Mouse (Mus musculus): ENCODE measurements at regions not wholly inside any gene's neighbourhood (a gene's known extent, or its start where the extent isn't known, plus 50 kb on each side); places are given as distances from the start of the nearest gene placed in this dataset.

GRCm38 (mm10) chr14:46275455-46275854 lies 103.8 kb upstream of the Gm15217 start:
- no peaks in the 10 kb centered on the region for H3K27me3 ChIP-seq (ENCODE audit: insufficient read depth, poor library complexity, severe bottlenecking)
- H3K36me3 ChIP-seq, result no peaks in the 10 kb centered on the region
- H3K27ac ChIP-seq, result no peak overlapping the region
- WGBS, result 86% methylated on average over 10 of the region's 10 CpGs
- no peak for DNase-seq (ENCODE audit: low spot score)
- no peak overlapping the region for H3K4me3 ChIP-seq
- H3K4me1 ChIP-seq (replicated peaks), result no peaks in the 10 kb centered on the region
- no peaks in the 10 kb centered on the region for H3K9me3 ChIP-seq

GRCm38 (mm10) chr14:46276926-46277831 lies 102.0 kb upstream of the Gm15217 start:
- no peaks in the 10 kb centered on the region for H3K4me1 ChIP-seq (replicated peaks)
- no peaks in the 10 kb centered on the region for H3K27me3 ChIP-seq (ENCODE audit: insufficient read depth, poor library complexity, severe bottlenecking)
- H3K4me3 ChIP-seq, result no peak overlapping the region
- DNase-seq (ENCODE audit: low spot score), result no peak
- no peaks in the 10 kb centered on the region for H3K9me3 ChIP-seq
- H3K36me3 ChIP-seq, result no peaks in the 10 kb centered on the region
- no peak overlapping the region for H3K27ac ChIP-seq
- WGBS, result 94% methylated on average over 6 of the region's 6 CpGs

DNA sequence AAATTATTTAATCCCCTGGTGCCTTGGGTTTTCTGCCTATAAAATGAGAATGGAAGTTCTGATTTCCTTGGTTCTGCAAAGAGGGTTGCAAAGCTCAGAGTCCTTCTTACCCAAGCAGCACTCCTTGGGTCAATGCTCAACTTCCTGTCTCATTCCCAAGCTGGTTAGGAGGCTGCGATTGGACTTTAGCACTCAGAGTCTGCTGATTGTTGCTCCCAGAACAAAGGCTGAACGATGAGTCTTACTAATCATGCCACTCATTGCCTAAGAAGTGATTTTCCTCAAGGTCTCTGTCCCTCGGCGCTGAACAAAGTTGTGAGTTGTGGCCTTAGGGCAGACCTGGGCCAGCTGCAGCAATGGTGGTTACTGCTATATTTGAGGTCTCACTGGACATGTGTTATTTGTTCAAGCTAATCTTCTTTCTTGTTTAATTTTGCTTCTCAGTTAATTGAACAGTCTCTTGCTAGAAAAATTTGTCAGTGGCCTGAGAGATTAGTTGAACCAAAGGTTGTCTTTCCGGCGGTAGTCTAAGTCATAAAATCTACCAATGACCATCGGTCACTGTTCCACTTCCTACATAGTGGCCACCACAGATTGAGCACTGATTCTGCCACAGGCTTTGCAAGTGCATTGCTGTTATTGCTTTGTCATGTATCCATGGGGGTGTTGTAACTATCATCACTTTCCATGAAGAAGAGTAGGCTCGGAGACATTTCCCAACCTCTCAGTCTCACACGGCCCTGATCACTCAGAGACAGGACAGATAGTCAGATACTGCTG lies 101.2 kb upstream of the Gm15217 start:
- H3K36me3 ChIP-seq, result no peaks in the 10 kb centered on the region
- no peaks in the 10 kb centered on the region for H3K4me1 ChIP-seq (replicated peaks)
- H3K4me3 ChIP-seq, result no peak overlapping the region
- WGBS, result 91% methylated on average over 9 of the region's 9 CpGs
- H3K9me3 ChIP-seq, result no peaks in the 10 kb centered on the region
- no peaks in the 10 kb centered on the region for H3K27me3 ChIP-seq (ENCODE audit: insufficient read depth, poor library complexity, severe bottlenecking)
- no peak overlapping the region for H3K27ac ChIP-seq
- no peak for DNase-seq (ENCODE audit: low spot score)

- Histone ChIP-seq H3K9me3 (no peaks in the 10 kb centered on the region), H3K27me3 (ENCODE audit: insufficient read depth, poor library complexity, severe bottlenecking) (no peaks in the 10 kb centered on the region), H3K4me3 (no peak overlapping the region), H3K27ac (no peak overlapping the region), H3K4me1 (replicated peaks) (no peaks in the 10 kb centered on the region), H3K36me3 (no peaks in the 10 kb centered on the region)
- 66% methylated on average over 2 of the region's 2 CpGs for WGBS
- DNase-seq (ENCODE audit: low spot score), result no peak
These were observed 86.8 kb upstream of the Gm15217 start for GRCm38 (mm10) chr14:46292398-46292797.

DNA sequence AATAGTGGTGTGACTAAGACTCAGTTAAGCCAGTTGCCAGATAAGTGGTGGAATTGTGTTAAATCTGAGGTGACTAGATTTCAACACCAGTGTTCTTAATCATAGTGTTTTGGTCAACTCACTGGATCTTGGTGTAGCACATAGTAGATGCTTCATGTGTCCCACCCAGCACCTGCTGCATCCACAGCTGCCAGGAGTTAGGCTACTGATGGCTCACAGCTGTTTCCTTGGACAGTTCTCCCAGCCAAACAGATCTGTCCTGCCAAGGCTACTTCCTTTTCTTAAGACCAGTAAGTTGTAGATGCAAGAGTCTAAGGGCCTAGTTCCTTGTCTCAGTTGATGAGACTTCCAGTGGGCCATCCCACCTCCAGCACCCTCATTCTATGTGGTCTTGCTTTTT lies 82.9 kb upstream of the Gm15217 start:
- no peak overlapping the region for H3K4me3 ChIP-seq
- no peaks in the 10 kb centered on the region for H3K36me3 ChIP-seq
- H3K9me3 ChIP-seq, result no peaks in the 10 kb centered on the region
- H3K27ac ChIP-seq, result no peak overlapping the region
- DNase-seq (ENCODE audit: low spot score), result no peak
- H3K4me1 ChIP-seq (replicated peaks), result no peaks in the 10 kb centered on the region
- no peaks in the 10 kb centered on the region for H3K27me3 ChIP-seq (ENCODE audit: insufficient read depth, poor library complexity, severe bottlenecking)

DNA sequence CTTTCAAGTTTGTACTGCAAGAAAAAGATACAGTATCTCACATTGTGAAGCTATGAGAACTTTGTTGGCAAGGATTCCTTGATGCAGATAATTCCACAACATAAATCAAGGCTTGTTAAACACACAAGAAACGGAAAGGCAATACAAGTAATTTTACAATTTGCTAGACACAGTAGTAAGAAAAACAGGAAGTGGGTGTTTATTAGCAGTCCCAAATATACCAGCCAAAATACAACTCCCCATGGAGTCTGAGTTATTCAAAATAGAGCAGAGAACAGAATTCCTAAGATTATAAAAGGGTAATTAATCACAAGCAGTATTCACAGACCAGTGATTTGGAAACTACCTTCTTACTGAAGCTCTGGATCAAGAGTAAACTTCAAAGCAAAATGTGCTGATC lies 78.7 kb upstream of the Gm15217 start:
- Histone ChIP-seq H3K36me3 (no peaks in the 10 kb centered on the region), H3K27me3 (ENCODE audit: insufficient read depth, poor library complexity, severe bottlenecking) (no peaks in the 10 kb centered on the region), H3K9me3 (no peaks in the 10 kb centered on the region), H3K27ac (no peak overlapping the region), H3K4me3 (no peak overlapping the region), H3K4me1 (replicated peaks) (peaks cover 8% of the 10 kb centered on the region)
- no peak for DNase-seq (ENCODE audit: low spot score)
- 76% methylated on average over 1 of the region's 1 CpGs for WGBS

DNA sequence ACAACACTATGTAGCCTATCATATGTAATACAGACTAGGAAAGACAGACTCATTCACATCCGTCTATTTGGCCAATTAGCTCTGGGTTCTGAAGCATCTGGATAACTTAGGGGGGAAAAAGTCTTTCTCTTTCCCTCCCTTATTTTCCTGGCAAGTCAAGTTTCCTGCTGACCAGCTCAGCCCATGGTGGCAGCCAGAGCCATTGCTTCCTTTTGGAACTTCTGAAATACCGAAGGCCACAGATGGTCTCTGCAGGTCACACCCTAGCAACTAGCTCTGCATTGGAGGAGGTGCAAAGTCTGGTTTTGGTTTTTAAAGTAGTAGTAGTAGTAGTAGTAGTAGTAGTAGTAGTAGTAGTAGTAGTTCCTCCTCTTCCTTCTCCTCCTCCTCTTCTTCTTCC lies 76.6 kb upstream of the Gm15217 start:
- H3K27ac ChIP-seq, result no peak overlapping the region
- peaks cover 8% of the 10 kb centered on the region for H3K4me1 ChIP-seq (replicated peaks)
- H3K9me3 ChIP-seq, result no peaks in the 10 kb centered on the region
- 90% methylated on average over 2 of the region's 2 CpGs for WGBS
- H3K27me3 ChIP-seq (ENCODE audit: insufficient read depth, poor library complexity, severe bottlenecking), result no peaks in the 10 kb centered on the region
- H3K36me3 ChIP-seq, result no peaks in the 10 kb centered on the region
- DNase-seq (ENCODE audit: low spot score), result no peak
- no peak overlapping the region for H3K4me3 ChIP-seq

DNA sequence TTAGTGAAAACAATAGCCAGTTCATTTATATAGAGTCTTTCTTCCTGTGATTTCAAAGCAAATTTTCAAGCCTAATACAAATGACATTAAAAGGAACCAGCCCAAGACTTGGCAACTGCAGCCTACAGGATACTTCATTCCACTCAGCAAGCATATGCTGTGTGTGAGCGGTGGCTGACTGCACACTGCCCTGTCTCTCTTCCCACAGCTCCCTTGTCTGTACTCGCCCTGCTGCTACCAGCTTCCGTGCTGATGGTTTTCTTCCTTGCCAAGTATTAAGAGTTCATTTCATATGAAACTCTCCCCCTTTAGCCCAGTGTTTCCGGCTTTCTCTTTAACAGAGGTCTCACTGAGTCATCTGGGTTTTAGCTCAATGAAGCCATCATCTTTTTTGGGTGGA lies 73.9 kb upstream of the Gm15217 start:
- no peak overlapping the region for H3K4me3 ChIP-seq
- H3K27me3 ChIP-seq (ENCODE audit: insufficient read depth, poor library complexity, severe bottlenecking), result no peaks in the 10 kb centered on the region
- peaks cover 8% of the 10 kb centered on the region for H3K4me1 ChIP-seq (replicated peaks)
- DNase-seq (ENCODE audit: low spot score), result no peak
- H3K9me3 ChIP-seq, result no peaks in the 10 kb centered on the region
- no peaks in the 10 kb centered on the region for H3K36me3 ChIP-seq
- WGBS, result 85% methylated on average over 4 of the region's 4 CpGs
- H3K27ac ChIP-seq, result no peak overlapping the region

DNA sequence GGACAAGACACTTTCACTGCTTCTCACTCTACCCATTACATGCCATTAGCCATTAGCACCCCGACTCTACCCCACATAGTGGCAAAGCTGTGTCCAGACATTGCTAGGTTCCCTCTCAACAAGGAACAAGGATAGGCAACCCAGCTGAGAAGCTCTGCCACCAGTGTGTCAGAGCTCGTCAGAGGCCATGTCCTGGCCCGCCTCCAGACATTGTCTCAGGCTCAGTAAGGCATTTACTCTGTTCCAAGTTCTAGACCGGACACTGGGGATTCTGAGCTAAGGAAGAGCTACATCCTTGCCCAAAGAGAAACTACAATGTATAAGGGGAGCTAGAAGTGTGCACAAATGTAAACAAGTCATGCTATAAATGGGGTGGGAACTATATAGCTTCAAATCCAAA lies 66.2 kb upstream of the Gm15217 start:
- no peaks in the 10 kb centered on the region for H3K9me3 ChIP-seq
- H3K27me3 ChIP-seq (ENCODE audit: insufficient read depth, poor library complexity, severe bottlenecking), result no peaks in the 10 kb centered on the region
- no peak overlapping the region for H3K4me3 ChIP-seq
- H3K36me3 ChIP-seq, result no peaks in the 10 kb centered on the region
- H3K27ac ChIP-seq, result no peak overlapping the region
- H3K4me1 ChIP-seq (replicated peaks), result peaks cover 8% of the 10 kb centered on the region; the same call in 1 of the 2 replicates
- no peak for DNase-seq (ENCODE audit: low spot score)
- 90% methylated on average over 4 of the region's 4 CpGs for WGBS

DNA sequence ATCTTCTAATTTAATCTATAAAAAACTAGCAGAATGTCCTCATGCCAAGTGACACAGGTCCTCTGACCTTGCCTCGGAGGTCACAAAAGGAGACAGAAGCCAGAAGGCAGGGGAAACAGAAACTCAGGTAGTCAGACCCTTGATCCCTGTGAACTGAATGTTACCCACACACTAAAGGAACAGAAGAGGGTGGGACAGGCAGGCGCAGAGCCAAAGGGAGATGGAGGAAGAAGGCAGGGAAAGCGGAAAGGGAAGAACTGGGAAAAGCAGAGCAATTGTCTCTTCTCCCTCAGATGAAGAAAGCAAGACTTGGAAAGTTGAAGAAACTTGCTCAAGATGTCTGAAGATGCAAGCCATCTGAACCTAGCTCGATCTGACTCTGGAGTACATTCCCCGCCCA lies 62.7 kb upstream of the Gm15217 start:
- Histone ChIP-seq H3K27ac (no peak overlapping the region), H3K36me3 (no peaks in the 10 kb centered on the region), H3K4me1 (replicated peaks) (peaks cover 8% of the 10 kb centered on the region; the same call in 1 of the 2 replicates), H3K9me3 (no peaks in the 10 kb centered on the region), H3K4me3 (no peak overlapping the region), H3K27me3 (ENCODE audit: insufficient read depth, poor library complexity, severe bottlenecking) (no peaks in the 10 kb centered on the region)
- WGBS, result 90% methylated on average over 5 of the region's 5 CpGs
- no peak for DNase-seq (ENCODE audit: low spot score)

- no peak overlapping the region for H3K27ac ChIP-seq
- 72% methylated on average over 16 of the region's 16 CpGs for WGBS
- no peak overlapping the region for H3K4me3 ChIP-seq
- no peaks in the 10 kb centered on the region for H3K27me3 ChIP-seq (ENCODE audit: insufficient read depth, poor library complexity, severe bottlenecking)
- H3K4me1 ChIP-seq (replicated peaks), result peaks cover 8% of the 10 kb centered on the region; the same call in 1 of the 2 replicates
- H3K36me3 ChIP-seq, result no peaks in the 10 kb centered on the region
- no peaks in the 10 kb centered on the region for H3K9me3 ChIP-seq
- DNase-seq (ENCODE audit: low spot score), result no peak
These were observed 61.7 kb upstream of the Gm15217 start for GRCm38 (mm10) chr14:46317406-46318045.

DNA sequence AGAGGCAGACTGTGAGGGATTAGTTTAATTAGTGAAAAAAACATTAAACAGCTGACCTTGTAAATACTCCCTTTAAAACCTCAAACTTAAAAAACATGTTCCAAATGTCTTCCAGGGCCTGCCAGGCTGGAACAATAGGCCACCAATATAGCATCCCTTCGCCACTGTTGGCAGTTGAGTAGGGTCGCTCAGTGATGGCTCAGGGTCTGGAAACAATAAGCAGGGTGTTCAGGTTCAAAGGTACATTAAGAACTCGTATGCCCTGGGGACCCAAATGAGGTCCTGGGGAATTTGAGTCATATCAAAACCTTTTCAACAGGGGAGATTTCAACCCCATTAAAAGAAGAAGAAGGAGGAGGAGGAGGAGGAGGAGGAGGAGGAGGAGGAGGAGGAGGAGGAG lies 51.1 kb upstream of the Gm15217 start:
- no peak overlapping the region for H3K4me3 ChIP-seq
- DNase-seq (ENCODE audit: low spot score), result no peak
- WGBS, result 61% methylated on average over 3 of the region's 3 CpGs
- no peaks in the 10 kb centered on the region for H3K27me3 ChIP-seq (ENCODE audit: insufficient read depth, poor library complexity, severe bottlenecking)
- no peaks in the 10 kb centered on the region for H3K9me3 ChIP-seq
- H3K27ac ChIP-seq, result no peak overlapping the region
- peaks cover 3% of the 10 kb centered on the region; the same call in 1 of the 2 replicates for H3K4me1 ChIP-seq (replicated peaks)
- H3K36me3 ChIP-seq, result no peaks in the 10 kb centered on the region

Measured in hindbrain, embryonic 10.5 days (tissue).